Mouse (Mus musculus): ENCODE results near the gene Bmp3.

The Bmp3 gene

DNA sequence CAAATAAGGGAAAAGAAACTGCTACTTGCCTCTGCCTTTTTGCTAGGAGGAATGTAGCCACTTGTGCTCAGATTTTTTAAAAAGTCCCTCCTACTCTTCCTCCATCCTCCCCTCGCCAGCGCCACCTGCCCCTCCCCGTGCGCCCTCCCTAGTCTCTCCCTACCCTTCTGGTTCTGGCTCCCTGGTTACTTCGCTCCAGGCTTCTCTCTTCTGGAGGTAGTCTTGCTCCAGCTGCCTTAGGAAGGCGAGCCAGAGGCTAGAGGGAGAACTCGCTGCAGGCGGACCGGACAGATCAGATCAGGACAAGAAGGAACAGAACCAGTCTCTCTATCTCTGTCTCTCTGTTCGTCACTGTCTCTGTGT is at the start of gene Bmp3:
Bmp3 (plus strand) TSS at position 152 of the 363 bp plus-strand sequence.
- DNase-seq: no peak

DNA sequence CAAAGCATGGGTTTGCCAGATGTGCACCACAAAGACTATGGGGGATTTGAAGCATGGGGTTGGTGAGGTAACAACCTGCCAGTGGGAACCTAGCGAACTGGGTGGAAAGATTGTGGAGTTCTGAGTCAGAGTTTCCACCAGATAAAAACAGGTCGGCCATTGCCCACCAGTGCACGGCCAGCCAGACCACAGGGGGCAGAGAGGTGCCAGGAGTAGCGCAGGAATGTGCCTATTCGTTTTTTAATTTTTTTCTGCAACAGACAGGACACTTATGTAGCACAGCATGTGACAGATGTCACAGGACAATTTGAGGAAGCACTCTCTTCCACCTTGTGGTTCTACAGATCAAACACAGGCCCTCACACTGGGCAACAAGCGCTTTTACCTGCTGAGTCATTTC is 49.5 kb upstream of the Bmp3 start:
- no peak for DNase-seq

- DNase-seq: no peak
Measured at GRCm38 (mm10) chr5:98806492-98806891, 47.7 kb upstream of the Bmp3 start.

DNA sequence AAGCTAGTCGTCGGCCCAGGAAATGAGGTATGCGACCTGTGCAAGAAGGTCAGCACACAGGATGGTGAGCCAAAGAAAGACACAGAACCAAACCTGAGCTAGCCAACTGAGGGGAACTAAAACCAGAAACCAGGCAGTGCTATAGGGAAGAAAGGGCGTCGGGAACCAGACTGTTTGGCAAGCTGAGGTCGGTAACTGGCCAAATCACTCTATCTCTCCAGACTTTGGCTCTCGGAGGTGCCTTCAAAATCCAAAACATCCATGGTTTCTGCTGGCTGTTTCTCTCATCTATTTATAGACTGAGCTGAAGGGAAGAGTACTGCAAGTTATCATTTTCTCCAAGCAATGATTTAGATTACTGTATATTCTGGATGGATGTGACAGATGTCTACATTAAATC is 47.2 kb upstream of the Bmp3 start:
- no peak for DNase-seq

DNA sequence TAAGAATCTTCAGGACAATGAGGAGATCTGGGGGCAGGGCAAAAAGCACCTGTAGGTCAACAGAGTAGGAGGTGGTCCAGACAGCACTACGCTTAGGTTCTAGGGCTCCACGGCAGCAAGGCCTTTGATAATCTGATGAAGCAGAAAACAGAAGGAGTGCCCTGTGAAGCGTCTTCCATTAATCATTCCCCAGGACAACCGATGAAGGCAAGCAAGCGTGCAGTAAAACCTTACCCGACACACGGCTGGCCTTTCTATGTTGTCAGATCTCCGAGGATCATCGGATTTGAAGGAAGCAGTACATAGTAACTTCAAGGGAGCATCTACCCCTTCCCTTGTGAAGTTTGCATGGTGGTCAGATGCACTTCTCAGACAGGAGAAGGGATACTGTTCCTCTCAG is 46.3 kb upstream of the Bmp3 start:
- no peak for DNase-seq

DNA sequence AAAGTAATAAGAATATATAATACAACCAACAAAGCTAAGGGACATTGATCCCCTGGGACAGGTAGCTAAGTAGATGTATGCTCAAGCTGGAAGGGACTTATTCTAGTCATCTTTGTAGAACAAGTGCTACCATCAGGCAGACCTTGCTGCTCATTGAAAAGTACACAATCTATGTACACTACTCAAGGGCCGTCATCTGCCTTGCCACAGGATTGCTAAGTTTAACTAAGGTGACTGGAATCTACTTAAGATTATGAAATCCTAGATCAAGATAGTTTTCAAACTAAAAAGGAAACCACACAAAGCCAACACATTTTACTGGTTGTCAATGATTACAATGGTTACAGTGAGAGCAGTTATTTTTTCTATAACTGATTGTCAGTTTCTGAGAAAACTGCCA is 41.8 kb upstream of the Bmp3 start:
- no peak for DNase-seq

DNA sequence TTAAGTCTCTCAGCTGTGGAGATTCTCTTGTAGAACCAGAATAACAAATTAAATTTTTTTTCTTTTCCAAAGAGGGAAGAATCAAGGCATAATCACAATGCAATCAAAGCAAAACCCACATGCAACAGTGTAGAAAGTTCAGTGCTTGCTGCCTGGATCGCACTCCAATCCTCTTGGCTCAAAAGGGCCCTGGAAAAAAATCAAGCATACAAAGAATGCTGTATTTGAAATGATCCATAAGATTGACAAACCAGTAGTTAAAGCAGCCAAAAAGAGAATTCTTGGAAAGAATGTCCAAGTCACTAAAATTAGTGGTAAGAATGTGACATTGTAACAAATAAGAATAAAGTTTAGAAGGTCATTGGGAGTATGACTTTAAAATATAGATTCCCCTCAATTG is 38.9 kb upstream of the Bmp3 start:
- DNase-seq: no peak

DNA sequence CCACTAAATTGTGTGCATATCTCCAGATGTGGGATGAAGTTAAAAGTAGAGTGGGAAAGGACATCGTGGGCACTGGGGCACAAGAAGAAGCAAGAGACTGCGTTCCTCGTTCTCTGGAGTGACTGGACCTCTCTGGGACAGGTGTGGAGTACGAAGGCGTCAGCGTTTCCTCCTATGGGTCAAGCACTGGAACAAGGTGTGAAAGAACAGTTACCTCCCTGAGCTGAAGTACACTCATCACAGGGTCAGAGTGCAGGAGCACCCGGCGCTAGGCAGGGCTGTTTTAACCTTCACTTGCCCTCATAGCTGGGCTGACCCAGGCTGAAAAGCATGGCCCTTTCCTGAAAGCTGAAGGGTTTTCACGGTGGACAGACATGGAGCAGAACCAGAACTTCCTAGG is 20.5 kb upstream of the Bmp3 start:
- DNase-seq: no peak

DNA sequence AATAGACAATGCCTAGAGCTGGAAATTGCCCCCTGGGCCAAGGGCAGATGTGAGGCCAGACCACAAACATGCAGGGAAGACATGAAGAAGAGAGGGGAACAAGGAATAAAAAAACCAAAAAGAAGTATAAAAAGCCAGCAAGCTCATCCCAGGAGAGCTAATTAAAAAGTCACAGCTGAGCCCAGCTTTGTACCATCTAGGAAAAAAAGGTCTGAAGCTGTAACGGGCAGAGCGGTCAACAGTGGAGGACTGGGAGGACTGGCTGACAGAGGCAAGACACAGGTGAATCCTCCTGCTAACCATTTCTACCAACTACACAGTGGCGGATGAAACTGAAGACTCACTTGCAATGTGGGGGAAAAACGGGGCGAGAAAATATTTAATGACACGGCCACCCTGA is 19.9 kb upstream of the Bmp3 start:
- DNase-seq: no peak

- no peak for DNase-seq
Measured at GRCm38 (mm10) chr5:98842600-98843310, 11.5 kb upstream of the Bmp3 start.

DNA sequence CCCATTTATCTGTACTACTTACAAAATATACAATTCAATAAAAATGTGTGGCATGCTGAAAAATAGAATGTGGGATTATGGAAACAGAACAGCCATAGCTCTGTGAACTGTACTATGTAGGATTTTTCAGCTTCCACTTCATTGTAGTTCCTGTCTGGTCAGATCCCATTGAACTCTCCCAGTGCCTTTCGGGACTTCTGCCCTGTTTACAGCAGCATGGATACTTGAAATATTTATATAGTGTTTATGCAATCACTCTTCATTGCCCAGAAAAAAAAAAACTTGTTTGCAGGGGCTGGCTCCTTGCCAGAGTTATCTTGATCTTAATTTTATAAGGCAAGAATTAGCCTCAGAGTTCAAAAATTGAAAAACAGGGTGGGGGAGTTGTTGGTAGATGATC is 9.6 kb upstream of the Bmp3 start:
- no peak for DNase-seq

DNA sequence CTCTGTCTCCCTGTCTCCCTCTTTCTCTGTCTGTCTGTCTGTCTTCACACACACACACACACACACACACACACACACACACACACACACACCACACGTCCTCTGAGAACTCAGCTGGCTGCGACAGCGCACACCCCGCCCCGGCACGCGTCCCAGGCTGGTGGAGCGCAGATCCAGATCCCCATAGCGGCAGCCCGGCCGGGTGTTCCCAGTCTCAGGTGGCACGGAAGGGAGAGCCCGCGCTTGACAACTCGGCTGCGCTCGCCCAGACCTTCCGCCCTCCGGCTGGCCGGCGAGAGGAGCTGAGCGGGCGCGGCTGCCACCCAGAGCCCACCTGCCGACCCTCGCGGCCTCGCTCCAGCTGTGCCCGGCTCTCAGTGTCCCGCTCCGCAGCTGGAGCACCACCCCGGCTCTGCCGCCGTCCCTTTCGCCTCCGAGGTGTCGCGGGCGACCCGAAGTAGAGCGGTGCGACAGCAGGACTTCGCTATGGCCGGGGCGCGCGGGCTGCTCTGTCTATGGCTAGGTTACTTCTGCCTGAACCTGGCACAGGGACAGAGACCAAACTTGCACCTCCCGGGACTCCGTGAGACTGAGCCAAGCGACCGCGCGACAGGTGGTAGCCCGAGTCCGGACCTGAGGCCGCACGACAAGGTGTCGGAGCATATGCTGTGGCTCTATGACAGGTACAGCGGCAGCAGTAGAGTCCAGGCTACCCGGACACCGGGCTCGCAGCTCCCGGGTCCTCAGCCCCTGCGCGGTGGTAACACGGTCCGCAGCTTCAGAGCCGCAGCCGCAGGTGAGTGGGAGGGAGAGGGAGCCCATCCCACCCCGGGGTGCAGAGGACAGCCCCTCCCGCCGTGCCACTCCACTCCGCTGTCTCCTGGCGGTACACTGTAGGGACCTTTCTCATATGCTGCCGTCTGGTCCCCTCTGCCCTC is 681 bp downstream of the Bmp3 start:
- no peak for DNase-seq

GRCm38 (mm10) chr5:98855741-98856140 is 1.5 kb downstream of the Bmp3 start:
- DNase-seq: no peak

GRCm38 (mm10) chr5:98856356-98856755 is 2.1 kb downstream of the Bmp3 start:
- DNase-seq: no peak

DNA sequence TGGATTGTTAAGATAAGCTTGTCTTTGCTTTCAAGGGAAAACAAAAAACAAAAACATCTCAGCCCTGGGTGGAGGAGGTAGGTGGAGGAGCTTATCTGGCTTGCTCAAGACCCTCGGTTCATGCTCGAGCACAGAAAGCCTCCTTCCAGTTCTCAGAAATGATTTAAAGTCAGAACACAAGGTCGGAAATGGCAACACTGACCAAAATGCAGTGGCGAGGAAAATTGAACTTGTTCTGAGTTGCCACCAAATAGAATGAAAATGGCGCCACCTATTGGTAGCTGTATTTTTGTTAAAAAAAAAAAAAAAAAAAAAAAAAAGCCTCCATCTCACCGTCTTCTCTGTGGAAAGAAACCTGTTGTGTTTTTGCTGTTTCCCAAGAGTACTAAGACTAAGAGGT is 9.7 kb downstream of the Bmp3 start:
- no peak for DNase-seq

DNA sequence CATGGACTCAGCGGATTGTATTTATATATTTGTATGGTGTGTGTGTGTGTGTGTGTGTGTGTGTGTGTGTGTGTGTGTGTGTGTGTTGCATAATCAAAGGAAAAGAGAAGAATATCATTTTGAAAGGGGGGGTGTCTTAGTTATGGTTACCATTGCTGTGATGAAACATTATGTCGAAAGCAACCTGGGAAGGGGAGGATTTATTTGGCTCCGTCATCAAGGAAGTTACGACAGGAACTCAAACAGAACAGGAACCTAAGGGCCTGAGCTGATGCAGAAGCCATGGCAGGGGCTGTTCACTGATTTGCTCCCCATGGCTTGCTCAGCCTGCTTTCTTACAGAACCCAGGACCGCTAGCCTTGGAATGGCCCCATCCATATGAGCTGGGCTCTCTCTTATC is 10.9 kb downstream of the Bmp3 start:
- no peak for DNase-seq

- no peak for DNase-seq
Measured at GRCm38 (mm10) chr5:98876056-98876455, 21.8 kb downstream of the Bmp3 start.

GRCm38 (mm10) chr5:98878891-98879290 is 24.7 kb downstream of the Bmp3 start:
- DNase-seq: no peak

- DNase-seq: no peak
Measured at GRCm38 (mm10) chr5:98882096-98882495, 27.9 kb downstream of the Bmp3 start.

- no peak for DNase-seq
Measured at GRCm38 (mm10) chr5:98890544-98891050, 36.4 kb downstream of the Bmp3 start.

- DNase-seq: no peak
Measured at GRCm38 (mm10) chr5:98894281-98894680, 40.1 kb downstream of the Bmp3 start.

DNA sequence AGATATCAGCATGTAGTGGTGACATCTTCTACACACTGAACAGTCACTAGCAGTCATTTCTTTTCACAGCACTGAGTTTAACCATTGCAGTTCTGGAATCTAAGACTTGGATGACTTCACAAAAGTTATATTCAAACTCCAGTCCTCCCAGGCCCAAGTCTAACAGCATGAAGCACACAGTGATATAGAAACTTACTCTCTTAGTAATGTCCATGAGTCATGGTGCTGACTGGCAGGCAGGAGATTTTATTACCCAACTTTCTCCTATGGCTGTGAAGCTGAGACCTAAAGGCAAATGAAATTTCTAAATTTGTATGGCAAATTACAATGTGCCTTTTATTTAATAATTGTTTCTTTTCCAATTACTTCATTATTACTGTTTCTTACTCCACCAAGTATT is 43.7 kb downstream of the Bmp3 start:
- DNase-seq: no peak

GRCm38 (mm10) chr5:98900926-98901325 is 46.7 kb downstream of the Bmp3 start:
- DNase-seq: no peak

- DNase-seq: no peak
Measured at GRCm38 (mm10) chr5:98902339-98902738, 48.1 kb downstream of the Bmp3 start.

Data from thymus, adult 18-20 months (tissue).